Mouse (Mus musculus): Measurements from ENCODE around the gene Tmem164. TPM values are rescaled to one million over a fixed set of nuclear protein-coding genes. Genes with fewer than 3 reads are reported as not detected.

The Tmem164 gene
- total RNA-seq, 2 experiments from 2014 or later = 30.2 to 31.1 TPM

DNA sequence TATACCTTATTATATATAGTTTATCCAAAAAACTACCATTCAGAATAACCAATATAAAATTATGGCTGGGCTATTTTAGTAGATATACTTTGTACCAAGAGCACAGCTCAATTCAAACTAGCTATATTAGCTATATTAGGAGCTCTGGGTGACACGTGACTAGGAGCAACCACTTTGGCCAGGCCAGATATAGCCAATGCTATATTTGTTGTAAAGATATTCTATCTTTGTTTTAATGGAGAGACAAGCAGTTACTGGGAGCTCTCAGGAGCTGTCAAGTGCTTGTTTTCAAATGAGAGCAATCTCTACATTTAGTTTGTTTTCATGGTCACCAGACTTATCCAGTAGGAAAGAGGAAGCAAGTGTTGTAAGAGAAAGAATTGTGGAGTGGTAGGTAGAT, 144.1 kb downstream of the Tmem164 start:
- DNase-seq (ENCODE audit: low spot score in 2 of 2) = no peak

DNA sequence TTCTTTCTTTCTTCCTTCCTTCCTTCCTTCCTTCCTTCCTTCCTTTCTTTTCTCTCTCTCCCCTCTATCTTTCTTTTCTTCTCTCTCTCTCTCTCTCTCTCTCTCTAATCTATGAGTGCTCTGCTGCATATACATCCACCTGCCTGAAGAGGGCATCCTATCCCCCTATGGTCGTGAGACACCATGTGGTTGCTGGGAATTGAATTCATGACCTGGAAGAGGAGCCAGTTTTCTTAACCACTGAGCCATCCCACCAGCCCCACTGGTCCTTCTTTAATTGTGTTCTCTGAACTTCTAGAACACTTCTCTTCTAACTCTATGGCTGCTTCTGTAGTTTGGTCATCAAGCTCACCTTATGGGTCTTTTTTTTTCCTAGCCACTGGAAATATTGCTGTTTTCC, 146.4 kb downstream of the Tmem164 start:
- DNase-seq (ENCODE audit: low spot score in 2 of 2) = no peak

DNA sequence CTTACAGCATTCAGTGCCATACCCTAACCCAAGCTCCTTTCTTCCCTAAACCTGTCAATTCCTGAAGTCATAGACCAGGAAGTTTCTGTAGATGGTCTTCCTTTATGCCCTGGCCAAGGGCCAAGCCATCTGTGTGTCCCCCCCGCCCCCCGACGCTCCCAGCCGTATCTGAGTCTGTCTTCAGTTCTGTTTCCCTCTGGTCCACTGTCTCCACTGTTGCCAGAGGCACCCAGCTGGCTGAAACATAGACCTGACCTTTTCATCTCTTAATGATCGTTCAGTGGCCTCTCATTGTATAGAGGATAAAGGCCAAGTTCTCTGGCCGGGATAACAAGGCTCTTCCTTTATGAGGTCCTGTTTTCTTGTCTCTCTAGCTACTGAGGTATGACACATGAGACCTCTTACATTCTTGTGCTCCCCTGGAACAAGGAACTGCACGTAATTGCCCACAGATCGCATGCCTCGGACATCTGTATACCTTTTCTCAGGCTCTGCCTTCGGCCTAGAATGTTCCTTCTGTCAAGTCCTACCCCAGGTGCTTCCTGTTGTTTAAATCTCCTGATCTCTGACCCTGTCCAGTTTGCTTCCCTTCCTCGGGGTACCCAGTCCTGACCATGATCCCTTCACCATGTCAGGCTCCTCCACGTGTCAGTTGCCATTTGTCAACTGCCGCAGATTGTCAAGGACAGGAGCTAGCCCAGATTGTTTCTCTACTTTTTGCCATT, 147.1 kb downstream of the Tmem164 start:
- DNase-seq (ENCODE audit: low spot score in 2 of 2) = no peak

DNA sequence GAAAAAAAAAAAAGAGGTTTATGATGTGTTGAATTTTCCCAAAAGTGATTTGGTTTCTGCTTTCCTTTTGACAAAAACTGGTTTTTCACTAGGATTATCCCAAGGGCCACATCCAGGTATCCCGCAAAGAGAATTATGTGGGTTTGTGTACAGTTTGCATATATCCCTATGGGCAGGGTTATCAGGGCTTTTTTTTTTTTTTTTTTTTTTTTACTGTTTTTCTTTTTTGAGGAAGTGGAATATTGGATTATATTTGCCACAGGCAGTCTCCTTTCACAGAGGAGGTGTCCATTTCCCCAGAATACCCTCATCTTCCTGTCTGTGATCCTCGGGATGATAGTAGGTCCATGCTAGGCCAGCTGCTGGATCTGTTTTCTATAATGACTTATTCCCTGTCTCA, 148.1 kb downstream of the Tmem164 start:
- no peak for DNase-seq (ENCODE audit: low spot score in 2 of 2)

DNA sequence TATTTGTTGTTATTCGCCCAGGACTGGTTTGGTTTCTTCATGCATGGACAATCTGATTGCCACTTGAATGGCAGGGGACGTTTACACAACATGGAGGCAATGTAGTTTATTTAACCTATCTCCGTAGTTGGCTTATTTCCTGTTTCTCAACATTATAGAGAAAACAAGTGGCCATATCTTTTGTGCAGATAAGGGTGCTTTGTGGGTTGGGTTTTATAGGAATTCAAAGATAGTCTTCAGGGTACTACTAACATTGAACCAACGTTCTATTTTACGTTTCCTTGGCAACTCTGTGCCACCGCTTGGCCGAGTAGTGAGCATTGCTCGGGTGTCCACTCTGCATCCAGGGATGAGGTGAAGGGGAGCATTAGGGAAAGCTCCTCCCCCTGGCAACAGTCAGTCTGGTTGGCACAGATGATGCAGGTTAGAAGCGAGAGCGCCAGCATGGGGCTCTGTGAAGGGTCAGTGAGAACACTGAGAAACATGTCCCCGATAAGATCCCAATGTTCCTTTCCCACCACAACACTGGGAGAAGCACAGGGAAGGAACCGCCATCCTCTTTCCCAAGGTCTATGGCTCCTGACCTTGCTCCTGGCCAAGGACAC, 148.8 kb downstream of the Tmem164 start:
- DNase-seq (ENCODE audit: low spot score in 2 of 2) = no peak

DNA sequence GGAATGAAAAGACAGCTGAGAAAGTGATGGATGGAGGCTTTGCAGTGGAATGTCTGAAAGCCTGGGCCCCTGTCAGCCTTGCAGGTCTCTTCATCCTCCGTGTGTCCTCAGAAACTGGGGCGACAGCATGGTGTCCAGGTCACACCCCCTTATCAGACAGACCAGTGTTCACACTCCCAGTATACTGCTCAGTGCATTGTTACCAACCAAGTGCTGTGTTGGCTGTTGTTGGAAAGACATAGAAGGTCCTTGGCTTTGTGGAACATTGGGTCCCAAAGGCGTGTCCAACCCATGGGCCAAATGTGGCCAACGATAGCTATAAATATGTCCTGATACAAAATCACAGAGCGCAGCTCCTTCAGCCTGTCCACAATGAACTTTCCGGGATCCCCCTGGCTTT, 149.4 kb downstream of the Tmem164 start:
- no peak for DNase-seq (ENCODE audit: low spot score in 2 of 2)

DNA sequence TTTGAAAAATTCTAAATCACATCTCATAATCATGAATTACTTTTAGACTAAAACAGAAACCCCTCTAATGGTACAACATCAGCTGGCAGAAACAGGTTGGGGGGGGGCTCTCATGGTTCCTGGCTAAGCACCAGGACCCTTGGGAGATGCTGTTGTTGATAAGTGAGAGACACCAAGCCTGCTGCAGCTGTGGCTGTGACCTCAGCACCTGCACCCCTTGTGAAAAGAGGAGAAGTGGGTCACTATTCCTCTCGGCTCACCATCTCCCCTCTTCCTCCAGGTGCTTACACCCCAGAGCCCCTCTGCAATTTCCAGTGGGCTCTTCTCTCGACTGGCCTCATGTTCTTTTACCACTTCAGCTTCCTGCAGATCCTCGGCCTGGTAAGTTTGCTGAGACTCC, 151.0 kb downstream of the Tmem164 start:
- DNase-seq (ENCODE audit: low spot score in 2 of 2) = no peak

DNA sequence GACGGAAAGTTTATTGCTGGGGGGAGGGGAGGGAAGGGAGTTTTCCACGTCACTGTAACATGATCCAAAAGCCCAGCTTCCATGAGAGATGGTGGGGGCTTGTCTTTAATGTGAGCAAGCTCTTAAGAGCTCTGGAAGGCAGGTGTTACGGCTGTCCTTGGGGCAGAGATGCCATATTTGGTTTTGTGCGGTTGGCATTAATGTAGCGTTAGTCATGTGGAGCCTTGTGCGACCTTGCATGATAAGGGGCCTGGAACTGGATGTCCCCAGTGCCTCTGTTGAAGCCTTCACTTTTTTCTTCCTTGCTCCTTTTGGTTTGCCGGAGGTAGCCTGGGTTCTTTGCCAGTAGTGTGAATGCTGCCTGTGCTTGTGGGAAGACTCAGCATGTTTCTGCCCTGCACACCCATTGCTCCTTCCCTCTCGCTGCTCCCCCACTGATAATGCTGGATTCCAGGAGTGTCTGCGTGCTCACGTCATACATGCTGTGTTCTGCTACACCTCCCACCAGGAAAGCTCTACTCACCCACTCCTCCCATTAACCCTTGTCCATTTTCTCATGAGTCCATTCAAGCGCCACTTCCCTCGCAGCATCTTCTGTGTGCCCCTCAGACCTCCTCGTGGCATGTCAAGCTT, 152.1 kb downstream of the Tmem164 start:
- DNase-seq (ENCODE audit: low spot score in 2 of 2) = no peak

DNA sequence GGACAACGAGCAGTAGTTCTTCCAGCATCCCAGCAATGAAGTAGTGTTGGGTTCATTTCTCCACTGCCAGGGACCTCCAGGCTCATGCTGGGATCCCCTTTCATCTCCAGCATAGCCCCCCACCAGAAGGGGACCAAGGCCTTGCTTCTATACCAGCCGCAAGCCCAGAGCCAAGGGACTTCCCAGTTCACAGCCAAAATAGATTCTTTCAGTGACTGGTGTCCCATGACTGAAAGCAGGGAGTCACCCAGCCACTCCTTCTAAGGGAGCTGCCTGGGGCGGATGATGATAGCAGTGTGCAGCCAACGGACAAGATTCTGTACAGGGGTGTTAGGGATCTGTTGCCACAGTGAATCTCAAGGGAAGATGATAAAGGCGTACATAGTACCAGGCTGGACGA, 153.6 kb downstream of the Tmem164 start:
- DNase-seq (ENCODE audit: low spot score in 2 of 2) = no peak

DNA sequence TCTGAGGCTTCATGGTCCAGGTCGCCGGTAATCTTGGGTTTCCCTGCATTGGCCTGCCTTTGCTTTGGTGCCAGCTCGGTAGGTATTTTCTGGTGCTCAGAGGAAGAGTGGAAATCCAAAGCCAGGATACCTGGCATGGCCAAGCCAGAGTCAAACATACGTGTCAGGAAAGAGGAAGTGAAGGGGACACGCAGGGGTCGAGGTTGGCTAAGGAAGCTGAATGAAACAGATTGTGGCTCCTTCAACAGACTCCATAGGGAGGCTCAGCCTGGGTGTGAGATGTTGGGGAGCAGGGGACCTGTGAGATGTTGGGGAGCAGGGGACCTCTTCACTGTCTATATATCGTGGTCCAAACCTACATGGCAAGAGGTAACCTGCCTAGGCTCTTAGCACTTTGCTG, 155.2 kb downstream of the Tmem164 start:
- no peak for DNase-seq (ENCODE audit: low spot score in 2 of 2)

DNA sequence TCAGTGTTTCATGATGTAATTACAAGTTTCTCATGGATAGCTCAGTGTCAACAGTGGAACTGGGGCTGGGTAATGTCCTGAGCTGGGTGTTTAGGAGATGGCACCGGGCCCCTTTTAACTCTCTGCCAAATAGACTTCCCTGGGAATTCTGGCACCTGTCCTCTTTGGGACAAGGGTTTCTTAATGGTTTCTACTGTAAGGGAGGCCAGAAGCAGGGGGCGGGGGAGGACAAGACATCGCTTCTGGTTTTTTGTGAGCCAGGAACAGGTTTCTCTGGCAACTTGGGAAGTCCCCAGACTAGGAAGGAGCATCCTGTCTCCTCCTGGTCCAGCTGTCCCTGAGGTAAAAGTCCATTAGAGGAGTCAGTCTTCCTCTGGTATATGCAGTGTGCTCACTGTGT, 156.1 kb downstream of the Tmem164 start:
- no peak for DNase-seq (ENCODE audit: low spot score in 2 of 2)

DNA sequence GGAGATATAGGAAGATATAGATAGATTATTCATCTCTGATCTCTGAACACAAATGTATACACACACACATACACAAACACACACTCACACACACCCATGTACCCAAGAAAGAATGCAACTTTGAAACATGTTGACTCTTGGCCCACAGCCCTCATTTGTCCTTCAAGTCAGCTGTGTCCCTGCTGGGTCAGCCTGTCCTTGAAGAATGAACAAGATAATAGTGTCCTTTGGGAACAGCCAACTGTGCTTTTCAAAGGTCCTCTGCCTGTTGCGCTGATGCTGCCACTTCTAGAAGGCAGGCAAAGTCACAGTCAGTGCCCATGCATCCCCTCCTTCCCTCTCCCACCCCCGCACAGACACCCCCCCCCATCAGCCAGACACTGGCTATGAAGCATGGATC, 157.6 kb downstream of the Tmem164 start:
- no peak for DNase-seq (ENCODE audit: low spot score in 2 of 2)

DNA sequence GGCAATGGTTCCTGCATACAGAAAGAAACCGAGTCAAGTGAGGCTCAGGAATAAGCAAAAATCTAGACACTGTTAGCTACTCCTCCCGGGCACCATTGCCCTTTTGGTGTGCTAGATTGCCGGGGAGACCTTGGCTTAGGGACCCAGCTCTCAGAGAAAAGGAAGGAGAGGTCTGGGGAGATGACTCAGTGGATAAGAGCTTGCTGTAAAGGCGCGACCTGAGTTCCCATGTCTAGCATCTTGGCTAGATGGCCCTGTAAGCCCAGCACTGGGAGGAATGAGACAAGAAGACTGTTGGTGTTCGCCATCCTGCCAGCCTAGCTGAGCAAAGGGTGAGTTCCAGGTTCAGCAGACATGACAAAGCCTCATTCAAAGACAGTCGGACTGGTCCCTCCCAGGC, 158.2 kb downstream of the Tmem164 start:
- no peak for DNase-seq (ENCODE audit: low spot score in 2 of 2)

DNA sequence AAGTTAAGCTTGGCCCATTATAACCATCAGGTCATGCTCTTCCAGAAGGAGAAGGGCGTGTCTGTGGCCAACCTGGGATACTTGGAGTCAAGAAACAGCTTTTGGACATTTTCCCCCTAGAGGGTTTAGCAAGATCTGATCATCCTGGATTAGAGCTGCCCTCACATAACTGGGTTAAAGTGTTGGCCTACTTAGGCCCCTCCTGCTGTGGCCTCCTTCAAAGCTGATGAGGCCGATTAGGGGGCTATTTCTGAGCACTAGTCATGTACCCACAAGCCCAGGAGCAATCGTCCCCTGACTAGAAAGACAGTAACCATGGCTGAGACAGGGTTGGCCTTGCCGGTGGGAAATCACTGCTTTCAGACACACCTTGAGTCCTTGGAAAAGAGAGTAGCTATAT, 160.7 kb downstream of the Tmem164 start:
- no peak for DNase-seq (ENCODE audit: low spot score in 2 of 2)

DNA sequence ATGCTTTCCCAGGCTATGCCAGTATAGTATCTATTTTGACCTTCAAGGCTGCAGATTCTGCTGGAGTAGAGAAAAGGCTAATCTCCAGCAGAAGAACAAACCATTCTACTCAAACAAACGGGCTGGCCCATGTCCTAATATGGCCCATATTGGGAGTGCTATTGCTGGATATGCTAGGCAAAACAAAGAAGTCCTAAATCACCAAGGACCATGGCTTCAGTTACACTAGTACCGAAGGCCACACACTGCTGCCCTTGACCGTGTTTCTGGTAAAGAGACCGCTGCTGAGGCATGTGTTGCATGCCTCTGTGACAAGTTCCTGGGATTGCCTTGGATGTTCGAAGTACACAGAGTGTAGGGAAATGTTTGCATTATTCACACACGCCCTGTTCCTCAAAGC, 165.1 kb downstream of the Tmem164 start:
- DNase-seq (ENCODE audit: low spot score in 2 of 2) = no peak

DNA sequence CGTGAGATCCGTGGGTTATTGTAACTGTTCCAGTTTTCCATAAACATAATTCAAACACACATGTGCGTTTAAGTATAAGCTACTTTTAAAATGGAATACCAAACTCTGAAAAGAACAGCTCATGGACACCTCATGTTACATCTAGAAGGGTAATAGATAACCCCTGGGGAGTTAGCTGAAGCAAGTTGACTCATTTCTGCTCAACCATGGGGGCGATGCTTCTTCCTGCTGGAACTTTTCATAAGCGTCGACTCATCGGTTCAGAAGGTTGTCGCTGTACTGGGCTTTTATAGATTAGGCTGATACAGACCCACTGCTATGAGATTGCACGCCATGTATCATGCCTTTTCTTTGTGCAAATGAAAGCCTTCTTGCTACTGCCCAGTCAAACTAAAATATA, 166.8 kb downstream of the Tmem164 start:
- DNase-seq (ENCODE audit: low spot score in 2 of 2) = peak in 1 of 2 experiments; percentile 3

DNA sequence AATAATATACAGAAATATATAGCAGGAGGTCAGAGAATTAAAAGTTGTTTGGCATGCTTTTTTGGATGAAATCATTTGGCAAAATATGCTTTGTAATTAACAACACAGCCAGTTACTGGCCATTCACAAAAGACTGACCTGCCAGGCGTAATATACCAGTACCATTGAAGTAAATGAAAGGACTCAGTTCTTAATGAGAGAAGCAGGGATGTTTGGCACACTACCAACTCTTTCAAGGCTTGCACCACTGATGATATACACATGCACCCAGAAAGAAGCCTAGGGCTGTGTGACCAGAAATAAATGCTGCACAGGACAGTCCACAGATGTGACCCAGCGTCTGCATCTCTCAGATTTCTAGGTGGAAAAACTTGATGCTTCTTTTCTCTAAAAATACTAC, 188.6 kb downstream of the Tmem164 start:
- DNase-seq (ENCODE audit: low spot score in 2 of 2) = no peak

DNA sequence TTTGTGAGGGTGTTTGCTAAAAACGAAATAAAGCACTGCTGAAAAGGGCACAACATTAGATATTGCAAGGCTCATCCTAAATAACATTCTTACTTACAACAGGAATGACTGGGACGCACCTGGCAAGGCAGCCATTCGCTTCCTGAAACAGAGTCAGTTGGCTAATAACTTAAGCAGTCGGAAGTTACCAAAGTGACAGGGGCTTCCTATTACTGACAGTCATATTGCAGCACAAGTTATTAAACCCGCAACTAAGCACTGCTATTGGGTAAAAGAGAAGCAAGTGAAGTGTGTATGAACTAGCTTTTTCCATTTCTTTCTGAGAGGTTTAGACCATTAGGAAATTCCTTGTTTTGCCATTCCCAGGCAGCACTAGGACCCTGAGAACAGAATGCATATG, 201.0 kb downstream of the Tmem164 start:
- no peak for DNase-seq (ENCODE audit: low spot score in 2 of 2)

DNA sequence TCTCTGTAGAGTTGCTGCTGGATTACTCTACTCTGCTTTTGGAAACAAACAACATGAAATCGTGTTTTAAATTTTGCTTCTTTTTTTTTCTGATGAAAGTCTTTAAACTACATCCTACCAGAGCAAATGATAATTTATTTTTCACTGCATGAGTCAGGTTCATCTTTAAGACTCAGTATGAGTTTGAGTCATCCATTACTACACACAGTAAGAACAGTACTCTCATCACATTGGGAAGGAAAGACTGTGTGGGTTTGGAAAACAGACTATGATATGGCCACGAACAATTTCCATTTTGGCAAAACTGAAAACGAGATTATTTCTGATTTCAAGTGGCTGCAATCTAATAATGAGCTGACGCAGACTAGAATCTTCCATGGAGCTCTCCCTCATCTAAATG, 202.4 kb downstream of the Tmem164 start:
- DNase-seq (ENCODE audit: low spot score in 2 of 2) = no peak

DNA sequence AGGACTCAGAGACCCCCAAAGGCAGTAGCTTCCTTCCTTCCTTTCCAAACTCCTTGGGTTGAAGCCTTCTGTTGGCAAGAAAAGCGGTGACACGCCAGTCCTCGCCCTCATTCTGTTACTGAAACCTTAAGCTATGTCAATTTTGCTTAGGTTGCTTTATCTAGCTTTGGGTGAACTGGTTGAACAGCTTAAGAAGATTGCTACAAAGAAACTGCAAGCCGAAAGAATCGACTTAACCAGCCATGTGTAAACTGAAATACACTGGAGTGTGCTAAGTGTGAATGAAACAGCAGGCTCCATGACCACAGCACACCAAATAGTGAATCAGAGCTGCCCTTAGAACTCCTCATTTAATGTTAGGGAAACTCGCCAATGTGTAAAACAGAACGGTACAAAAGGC, 204.8 kb downstream of the Tmem164 start:
- no peak for DNase-seq (ENCODE audit: low spot score in 2 of 2)
